Mouse (Mus musculus): ENCODE data around the gene Paqr6. TPM values are rescaled to one million over a fixed set of nuclear protein-coding genes. Genes with fewer than 3 reads are reported as not detected.

Paqr6 gene
- polyA plus RNA-seq, 1 experiment from 2014 or later = 3.2 TPM

- Histone ChIP-seq H3K9ac (ENCODE audit: low read length) (no peak overlapping the region), H3K9me3 (replicated peaks; ENCODE audit: control insufficient read depth, low read length) (no peaks in the 10 kb centered on the region), H3K36me3 (ENCODE audit: control insufficient read depth, insufficient read depth) (peaks cover 28% of the 10 kb centered on the region), H3K4me1 (ENCODE audit: control insufficient read depth, insufficient read depth, low read length) (peaks cover 4% of the 10 kb centered on the region), H3K4me2 (ENCODE audit: low read depth, low read length) (no peak overlapping the region), H3K4me3 (ENCODE audit: low read length) (no peak overlapping the region), H3K27ac (ENCODE audit: low read length) (no peak overlapping the region), H3K27me3 (ENCODE audit: control insufficient read depth, insufficient read depth, low read length) (no peaks in the 10 kb centered on the region)
- no peak for ATAC-seq (replicated peaks; ENCODE audit: extremely low read depth, insufficient read depth, low FRiP score)
- WGBS = 53% methylated on average over 4 of the region's 4 CpGs
Observed at GRCm38 (mm10) chr3:88415668-88416067, 51.3 kb downstream of the Paqr6 start.

GRCm38 (mm10) chr3:88418016-88418415 lies 53.6 kb downstream of the Paqr6 start:
- H3K9me3 ChIP-seq (replicated peaks; ENCODE audit: control insufficient read depth, low read length) = no peaks in the 10 kb centered on the region
- no peak overlapping the region for H3K4me3 ChIP-seq (ENCODE audit: low read length)
- no peak overlapping the region for H3K9ac ChIP-seq (ENCODE audit: low read length)
- WGBS = 71% methylated on average over 6 of the region's 6 CpGs
- ATAC-seq (replicated peaks; ENCODE audit: extremely low read depth, insufficient read depth, low FRiP score) = no peak
- H3K27ac ChIP-seq (ENCODE audit: low read length) = no peak overlapping the region
- H3K4me2 ChIP-seq (ENCODE audit: low read depth, low read length) = no peak overlapping the region
- H3K27me3 ChIP-seq (ENCODE audit: control insufficient read depth, insufficient read depth, low read length) = no peaks in the 10 kb centered on the region
- peaks cover 23% of the 10 kb centered on the region for H3K36me3 ChIP-seq (ENCODE audit: control insufficient read depth, insufficient read depth)
- peaks cover 2% of the 10 kb centered on the region; the same call in 1 of the 2 replicates for H3K4me1 ChIP-seq (ENCODE audit: control insufficient read depth, insufficient read depth, low read length)

Other genes starting within 250 kb of the Paqr6 start
- 40.5 and 44.7 TPM in 2 replicates for gene Mef2d, start 222.2 kb upstream of the Paqr6 start, polyA plus RNA-seq (2015; fragmentation: Nextera tagmentation; extraction: Ambion mirVana)
- gene Rhbg, start 109.9 kb upstream of the Paqr6 start, polyA plus RNA-seq (2015; fragmentation: Nextera tagmentation; extraction: Ambion mirVana) = 0.09 and 0.21 TPM in 2 replicates
- gene Gm38392, start 77.4 kb upstream of the Paqr6 start, polyA plus RNA-seq (2015; fragmentation: Nextera tagmentation; extraction: Ambion mirVana) = 0.19 TPM in 1 of 2 replicates, not detected in the other
- 13.4 and 16.1 TPM in 2 replicates for gene Tsacc, start 67.6 kb upstream of the Paqr6 start, polyA plus RNA-seq (2015; fragmentation: Nextera tagmentation; extraction: Ambion mirVana)
- gene Cct3, start 67.5 kb upstream of the Paqr6 start, polyA plus RNA-seq (2015; fragmentation: Nextera tagmentation; extraction: Ambion mirVana) = 383 and 394 TPM in 2 replicates
- 142 and 149 TPM in 2 replicates for gene Glmp, start 39.6 kb upstream of the Paqr6 start, polyA plus RNA-seq (2015; fragmentation: Nextera tagmentation; extraction: Ambion mirVana)
- gene Tmem79, start 28.4 kb upstream of the Paqr6 start, polyA plus RNA-seq (2015; fragmentation: Nextera tagmentation; extraction: Ambion mirVana) = 1.7 and 2.6 TPM in 2 replicates
- gene Smg5, start 28.3 kb upstream of the Paqr6 start, polyA plus RNA-seq (2015; fragmentation: Nextera tagmentation; extraction: Ambion mirVana) = 50.1 and 51.0 TPM in 2 replicates
- gene Bglap3, start 8.2 kb downstream of the Paqr6 start, polyA plus RNA-seq (2015; fragmentation: Nextera tagmentation; extraction: Ambion mirVana) = 0.21 TPM in 1 of 2 replicates, not detected in the other
- gene Bglap2, start 14.1 kb downstream of the Paqr6 start, polyA plus RNA-seq (2015; fragmentation: Nextera tagmentation; extraction: Ambion mirVana) = not detected in 2 replicates
- gene Bglap, start 19.9 kb downstream of the Paqr6 start, polyA plus RNA-seq (2015; fragmentation: Nextera tagmentation; extraction: Ambion mirVana) = not detected in 2 replicates
- 98.2 and 98.4 TPM in 2 replicates for gene Pmf1, start 45.7 kb downstream of the Paqr6 start, polyA plus RNA-seq (2015; fragmentation: Nextera tagmentation; extraction: Ambion mirVana)
- 13.3 and 13.7 TPM in 2 replicates for gene Slc25a44, start 60.6 kb downstream of the Paqr6 start, polyA plus RNA-seq (2015; fragmentation: Nextera tagmentation; extraction: Ambion mirVana)
- 3.0 and 3.7 TPM in 2 replicates for gene Sema4a, start 96.6 kb downstream of the Paqr6 start, polyA plus RNA-seq (2015; fragmentation: Nextera tagmentation; extraction: Ambion mirVana)
- gene Lmna, start 145.4 kb downstream of the Paqr6 start, polyA plus RNA-seq (2015; fragmentation: Nextera tagmentation; extraction: Ambion mirVana) = 127 and 129 TPM in 2 replicates
- gene Mex3a, start 167.8 kb downstream of the Paqr6 start, polyA plus RNA-seq (2015; fragmentation: Nextera tagmentation; extraction: Ambion mirVana) = 5.3 and 5.7 TPM in 2 replicates
- gene Rab25, start 183.7 kb downstream of the Paqr6 start, polyA plus RNA-seq (2015; fragmentation: Nextera tagmentation; extraction: Ambion mirVana) = 2.2 and 5.2 TPM in 2 replicates
- gene Lamtor2, start 188.5 kb downstream of the Paqr6 start, polyA plus RNA-seq (2015; fragmentation: Nextera tagmentation; extraction: Ambion mirVana) = 136 and 139 TPM in 2 replicates
- 28.8 and 32.0 TPM in 2 replicates for gene Ubqln4, start 189.2 kb downstream of the Paqr6 start, polyA plus RNA-seq (2015; fragmentation: Nextera tagmentation; extraction: Ambion mirVana)
- gene Ssr2, start 211.3 kb downstream of the Paqr6 start, polyA plus RNA-seq (2015; fragmentation: Nextera tagmentation; extraction: Ambion mirVana) = 136 and 161 TPM in 2 replicates
- 76.7 and 85.5 TPM in 2 replicates for gene Arhgef2, start 241.4 kb downstream of the Paqr6 start, polyA plus RNA-seq (2015; fragmentation: Nextera tagmentation; extraction: Ambion mirVana)

Data from heart, embryonic 16.5 days (tissue).